Mouse (Mus musculus) midbrain, embryonic 13.5 days (tissue): ENCODE data around the gene Mrgpra6. TPM values are rescaled to one million over a fixed set of nuclear protein-coding genes. Genes with fewer than 3 reads are reported as not detected.
A peak's percentile ranks its signal among the peaks of the same experiment; 100 is the strongest.

Source experiments
- ATAC-seq: fragments of 200-750 bp; cut with Nextera tagmentation; 2 replicates; pipeline ENCODE4 v1.8.0; 2017; ENCODE audit warnings: mild to moderate bottlenecking, moderate TSS enrichment, moderate library complexity
- H3K27ac ChIP-seq: fragments of 300-500 bp; sonication (generic); 2 replicates; pipeline ENCODE4 v1.5.1; 2015; ENCODE audit warnings: inconsistent platforms, mild to moderate bottlenecking, moderate library complexity
- H3K27me3 ChIP-seq: fragments of 300-500 bp; sonication (generic); 2 replicates; pipeline ENCODE4 v1.6.1; 2015; ENCODE audit warnings: mild to moderate bottlenecking, inconsistent platforms
- H3K36me3 ChIP-seq: fragments of 300-500 bp; sonication (generic); 2 replicates; pipeline ENCODE4 v1.6.1; 2015; ENCODE audit warnings: mild to moderate bottlenecking, inconsistent platforms
- H3K4me1 ChIP-seq: fragments of 300-500 bp; sonication (generic); replicated peaks from 2 replicates; pipeline ENCODE4 v1.6.1; 2015; ENCODE audit warnings: inconsistent platforms
- H3K4me2 ChIP-seq: fragments of 300-500 bp; sonication (generic); replicated peaks from 2 replicates; pipeline ENCODE4 v1.6.1; 2015; ENCODE audit warnings: moderate library complexity, mild to moderate bottlenecking, inconsistent platforms
- H3K4me3 ChIP-seq: fragments of 300-500 bp; sonication (generic); replicated peaks from 2 replicates; pipeline ENCODE4 v1.5.1; 2015; ENCODE audit warnings: mild to moderate bottlenecking, inconsistent platforms
- H3K9ac ChIP-seq: fragments of 300-500 bp; sonication (generic); replicated peaks from 2 replicates; pipeline ENCODE4 v1.6.1; 2015; ENCODE audit warnings: mild to moderate bottlenecking, inconsistent platforms
- H3K9me3 ChIP-seq: fragments of 300-500 bp; sonication (generic); 2 replicates; pipeline ENCODE4 v1.6.1; 2016; ENCODE audit warnings: mild to moderate bottlenecking, inconsistent platforms
- WGBS: fragments of 180-500 bp; shearing (Covaris S2); methylation state at CpG from one replicate; pipeline ENCODE4 v1.1.7; 2015; 5-methylcytosine and 5-hydroxymethylcytosine counted together
- polyA plus RNA-seq: library from polyadenylated mRNA; unstranded; fragments of >200 nt; fragmentation: Nextera tagmentation; extraction: Ambion mirVana; gene quantifications from 2 replicates; pipeline ENCODE4 v1.2.1, GENCODE M21; 2015

The Mrgpra6 gene
- not detected in 2 replicates for polyA plus RNA-seq

DNA sequence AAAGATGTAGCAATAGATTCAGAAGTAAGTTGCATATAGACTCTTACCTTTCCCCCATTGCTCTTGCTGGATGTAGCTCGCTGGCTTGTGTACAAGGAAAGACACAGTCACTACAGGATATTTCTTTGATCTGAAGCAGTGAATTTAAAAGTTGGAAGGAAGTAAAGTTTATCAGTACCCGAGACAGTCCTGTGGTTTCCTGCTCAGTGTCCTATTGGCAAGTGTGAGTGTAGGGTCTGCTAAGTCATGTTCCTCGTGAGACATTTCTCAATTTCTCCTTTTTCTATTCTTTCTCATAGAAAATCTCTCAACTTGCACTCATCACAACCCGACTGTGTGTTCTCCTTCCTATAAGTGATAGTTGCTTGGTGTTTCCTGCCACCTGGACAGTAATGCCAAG is at the start of gene Mrgpra6:
Gene Mrgpra6, minus strand, starts transcription at position 91 of the 400 bp plus-strand sequence.
- H3K36me3 ChIP-seq = no peaks in the 10 kb centered on the region
- ATAC-seq = no peak

GRCm38 (mm10) chr7:47252770-47253169 is 48.0 kb upstream of the Mrgpra6 start, which contains the start of gene Mrgpra9:
TSS of gene Mrgpra9 (minus strand) at chr7:47252848.
- no peaks in the 10 kb centered on the region for H3K4me1 ChIP-seq
- no peaks in the 10 kb centered on the region for H3K27me3 ChIP-seq
- H3K9me3 ChIP-seq = no peaks in the 10 kb centered on the region
- no peak for ATAC-seq
- WGBS = 68% methylated on average over 1 of the region's 1 CpGs
- H3K36me3 ChIP-seq = no peaks in the 10 kb centered on the region
- H3K27ac ChIP-seq = no peak within 1 kb of the TSS
- no peak within 1 kb of the TSS for H3K4me2 ChIP-seq
- no peak within 1 kb of the TSS for H3K4me3 ChIP-seq
- no peak within 1 kb of the TSS for H3K9ac ChIP-seq

More for the DNA sequence above, at the start of gene Mrgpra6:
- H3K4me2 ChIP-seq = no peak within 1 kb of the TSS
- H3K9ac ChIP-seq = no peak within 1 kb of the TSS
- H3K9me3 ChIP-seq = no peaks in the 10 kb centered on the region
- H3K4me3 ChIP-seq = no peak within 1 kb of the TSS
- H3K27me3 ChIP-seq = no peaks in the 10 kb centered on the region
- no peak within 1 kb of the TSS for H3K27ac ChIP-seq
- WGBS = 77% methylated on average over 4 of the region's 4 CpGs
- no peaks in the 10 kb centered on the region for H3K4me1 ChIP-seq

- no peaks in the 10 kb centered on the region for H3K9me3 ChIP-seq
- H3K4me2 ChIP-seq = no peak overlapping the region
- H3K36me3 ChIP-seq = no peaks in the 10 kb centered on the region
- H3K9ac ChIP-seq = no peak overlapping the region
- no peak for ATAC-seq
- no peak overlapping the region for H3K27ac ChIP-seq
- no peaks in the 10 kb centered on the region for H3K4me1 ChIP-seq
- no peaks in the 10 kb centered on the region for H3K27me3 ChIP-seq
- no peak overlapping the region for H3K4me3 ChIP-seq
- WGBS = 62% methylated on average over 3 of the region's 3 CpGs
These were observed 39.9 kb upstream of the Mrgpra6 start for GRCm38 (mm10) chr7:47244658-47245057.

GRCm38 (mm10) chr7:47195271-47195670 is 9.4 kb downstream of the Mrgpra6 start:
- Histone ChIP-seq H3K9ac (no peak overlapping the region), H3K36me3 (no peaks in the 10 kb centered on the region), H3K27me3 (no peaks in the 10 kb centered on the region), H3K4me3 (no peak overlapping the region), H3K4me2 (no peak overlapping the region), H3K4me1 (no peaks in the 10 kb centered on the region), H3K27ac (no peak overlapping the region), H3K9me3 (no peaks in the 10 kb centered on the region)
- 50% methylated on average over 1 of the region's 1 CpGs for WGBS
- no peak for ATAC-seq

DNA sequence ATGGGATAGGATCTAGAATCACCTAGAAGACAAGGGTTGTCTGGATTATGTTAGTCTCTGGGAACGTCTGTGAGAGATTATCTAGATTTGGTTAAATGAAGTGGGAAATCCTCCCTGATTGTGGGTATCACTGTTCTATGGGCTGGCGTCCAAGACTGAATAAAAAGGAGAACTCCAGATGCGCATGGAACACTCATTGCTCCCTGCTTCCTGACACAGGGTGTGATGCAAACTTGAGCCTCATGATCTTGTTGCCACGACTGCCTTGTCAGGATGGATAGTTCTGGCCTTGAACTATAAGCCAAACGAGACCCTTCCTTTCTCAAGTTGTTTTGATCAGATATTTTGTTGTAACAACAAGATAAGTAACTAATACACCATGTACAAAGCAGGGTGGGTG is 33.9 kb downstream of the Mrgpra6 start:
- WGBS = 76% methylated on average over 5 of the region's 5 CpGs
- no peak for ATAC-seq
- Histone ChIP-seq H3K4me2 (no peak overlapping the region), H3K9ac (no peak overlapping the region), H3K9me3 (no peaks in the 10 kb centered on the region), H3K27me3 (no peaks in the 10 kb centered on the region), H3K27ac (no peak overlapping the region), H3K4me3 (no peak overlapping the region), H3K36me3 (no peaks in the 10 kb centered on the region), H3K4me1 (no peaks in the 10 kb centered on the region)

- Histone ChIP-seq H3K4me3 (no peak overlapping the region), H3K27ac (no peak overlapping the region), H3K4me1 (no peaks in the 10 kb centered on the region), H3K4me2 (no peak overlapping the region), H3K27me3 (no peaks in the 10 kb centered on the region), H3K9ac (no peak overlapping the region), H3K36me3 (no peaks in the 10 kb centered on the region), H3K9me3 (no peaks in the 10 kb centered on the region)
- ATAC-seq = no peak
- 77% methylated on average over 4 of the region's 4 CpGs for WGBS
These were observed 39.7 kb downstream of the Mrgpra6 start for GRCm38 (mm10) chr7:47165028-47165427.

- Histone ChIP-seq H3K4me2 (no peak overlapping the region), H3K27ac (no peak overlapping the region), H3K27me3 (no peaks in the 10 kb centered on the region), H3K4me3 (no peak overlapping the region), H3K4me1 (no peaks in the 10 kb centered on the region), H3K9ac (no peak overlapping the region), H3K36me3 (no peaks in the 10 kb centered on the region), H3K9me3 (no peaks in the 10 kb centered on the region)
- WGBS = 84% methylated on average over 4 of the region's 4 CpGs
- no peak for ATAC-seq
These were observed 41.5 kb downstream of the Mrgpra6 start for GRCm38 (mm10) chr7:47163203-47163602.

DNA sequence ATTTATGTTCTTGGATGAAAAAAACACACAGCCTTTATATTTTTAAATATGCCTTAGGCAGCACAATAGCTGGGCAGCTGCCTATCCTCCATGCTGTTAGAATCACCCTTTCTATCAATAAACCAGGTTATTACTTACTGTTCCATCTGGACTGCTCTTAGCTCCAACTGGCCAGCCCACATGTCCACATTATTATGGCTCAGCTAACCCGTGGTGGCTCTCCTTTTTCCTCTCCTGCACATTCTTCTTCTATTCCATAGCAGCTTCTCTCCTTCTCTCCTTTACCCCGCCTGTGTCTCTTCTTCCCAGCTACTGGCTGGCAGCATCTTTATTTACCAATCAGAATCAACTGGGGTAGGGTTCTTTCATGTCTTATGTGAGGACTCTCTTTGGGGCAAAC is 46.3 kb downstream of the Mrgpra6 start:
- no peak overlapping the region for H3K4me3 ChIP-seq
- H3K9ac ChIP-seq = no peak overlapping the region
- no peaks in the 10 kb centered on the region for H3K27me3 ChIP-seq
- ATAC-seq = no peak
- no peaks in the 10 kb centered on the region for H3K4me1 ChIP-seq
- H3K9me3 ChIP-seq = no peaks in the 10 kb centered on the region
- H3K27ac ChIP-seq = no peak overlapping the region
- no peak overlapping the region for H3K4me2 ChIP-seq
- 63% methylated on average over 2 of the region's 2 CpGs for WGBS
- H3K36me3 ChIP-seq = no peaks in the 10 kb centered on the region

GRCm38 (mm10) chr7:47157743-47158142 is 47.0 kb downstream of the Mrgpra6 start:
- H3K9ac ChIP-seq = no peak overlapping the region
- WGBS = 83% methylated on average over 9 of the region's 9 CpGs
- no peaks in the 10 kb centered on the region for H3K27me3 ChIP-seq
- no peaks in the 10 kb centered on the region for H3K4me1 ChIP-seq
- no peak overlapping the region for H3K4me3 ChIP-seq
- ATAC-seq = no peak
- no peaks in the 10 kb centered on the region for H3K9me3 ChIP-seq
- no peak overlapping the region for H3K27ac ChIP-seq
- no peaks in the 10 kb centered on the region for H3K36me3 ChIP-seq
- no peak overlapping the region for H3K4me2 ChIP-seq

DNA sequence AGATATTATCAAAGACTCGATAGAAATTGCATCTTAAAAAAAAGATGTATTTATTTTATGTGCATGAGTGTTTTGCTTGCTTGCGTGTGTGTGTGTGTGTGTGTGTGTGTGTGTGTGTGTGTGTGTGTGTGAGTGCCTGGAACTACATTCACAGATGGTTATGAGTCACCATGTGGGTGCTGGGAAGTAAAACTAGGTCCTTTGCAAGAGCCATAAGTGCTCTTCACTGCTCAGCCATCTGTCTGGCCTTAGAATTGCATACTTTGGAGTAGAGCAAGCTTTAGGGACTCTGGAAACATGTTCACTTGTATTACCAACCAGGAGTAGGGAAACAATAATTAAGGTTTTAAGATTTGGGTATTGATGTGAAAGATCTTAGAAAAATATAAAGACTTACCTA is 48.9 kb downstream of the Mrgpra6 start:
- 87% methylated on average over 2 of the region's 2 CpGs for WGBS
- H3K9ac ChIP-seq = no peak overlapping the region
- H3K36me3 ChIP-seq = no peaks in the 10 kb centered on the region
- H3K4me3 ChIP-seq = no peak overlapping the region
- no peak overlapping the region for H3K27ac ChIP-seq
- no peaks in the 10 kb centered on the region for H3K9me3 ChIP-seq
- H3K4me2 ChIP-seq = no peak overlapping the region
- H3K4me1 ChIP-seq = no peaks in the 10 kb centered on the region
- no peaks in the 10 kb centered on the region for H3K27me3 ChIP-seq
- ATAC-seq = no peak

- H3K9ac ChIP-seq = no peak overlapping the region
- no peak overlapping the region for H3K4me3 ChIP-seq
- no peak overlapping the region for H3K27ac ChIP-seq
- H3K27me3 ChIP-seq = no peaks in the 10 kb centered on the region
- H3K4me2 ChIP-seq = no peak overlapping the region
- 95% methylated on average over 4 of the region's 4 CpGs for WGBS
- no peaks in the 10 kb centered on the region for H3K36me3 ChIP-seq
- no peaks in the 10 kb centered on the region for H3K9me3 ChIP-seq
- no peak for ATAC-seq
- no peaks in the 10 kb centered on the region for H3K4me1 ChIP-seq
These were observed 49.3 kb downstream of the Mrgpra6 start for GRCm38 (mm10) chr7:47155396-47155795.

GRCm38 (mm10) chr7:47150420-47151061 is 54.2 kb downstream of the Mrgpra6 start:
- no peak overlapping the region for H3K4me3 ChIP-seq
- no peak overlapping the region for H3K4me2 ChIP-seq
- H3K36me3 ChIP-seq = no peaks in the 10 kb centered on the region
- H3K9me3 ChIP-seq = no peaks in the 10 kb centered on the region
- H3K27ac ChIP-seq = no peak overlapping the region
- H3K4me1 ChIP-seq = no peaks in the 10 kb centered on the region
- WGBS = 18% methylated on average over 11 of the region's 11 CpGs
- no peak overlapping the region for H3K9ac ChIP-seq
- no peaks in the 10 kb centered on the region for H3K27me3 ChIP-seq
- ATAC-seq = peak; percentile 76

DNA sequence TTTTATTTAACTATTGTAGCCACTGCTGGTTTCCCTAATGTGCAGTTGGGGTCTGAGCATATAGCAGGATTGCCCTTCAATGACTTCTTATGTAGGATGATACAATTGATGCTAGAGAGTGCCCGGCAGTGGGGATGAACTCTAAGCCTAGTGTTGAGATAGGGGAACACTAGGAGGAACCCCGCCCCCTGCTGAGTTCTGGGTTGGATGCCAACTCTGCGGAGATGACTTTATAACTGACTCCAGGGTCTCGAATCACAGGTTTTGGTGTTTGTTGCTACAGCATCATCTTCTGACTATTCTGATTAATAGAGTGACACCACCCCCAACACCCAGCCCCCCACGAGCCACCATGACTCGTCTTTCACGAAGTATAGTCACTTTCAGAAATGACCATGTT is 56.4 kb downstream of the Mrgpra6 start:
- H3K4me3 ChIP-seq = no peak overlapping the region
- no peaks in the 10 kb centered on the region for H3K4me1 ChIP-seq
- 84% methylated on average over 7 of the region's 7 CpGs for WGBS
- H3K4me2 ChIP-seq = no peak overlapping the region
- no peaks in the 10 kb centered on the region for H3K9me3 ChIP-seq
- no peak overlapping the region for H3K9ac ChIP-seq
- no peak for ATAC-seq
- no peaks in the 10 kb centered on the region for H3K36me3 ChIP-seq
- no peaks in the 10 kb centered on the region for H3K27me3 ChIP-seq
- no peak overlapping the region for H3K27ac ChIP-seq
